Mouse (Mus musculus) intestine, embryonic 16.5 days (tissue): Measurements from ENCODE around the gene Pxk. TPM values are rescaled to one million over a fixed set of nuclear protein-coding genes. Genes with fewer than 3 reads are reported as not detected.
A peak's percentile ranks its signal among the peaks of the same experiment; 100 is the strongest.

Source experiments
- ATAC-seq: fragments of 200-750 bp; cut with Nextera tagmentation; 2 replicates; pipeline ENCODE4 v1.8.0; 2017; ENCODE audit warnings: moderate TSS enrichment, moderate library complexity
- H3K27ac ChIP-seq: fragments of 300-500 bp; sonication (generic); 2 replicates; pipeline ENCODE4 v1.5.1; 2014; ENCODE audit warnings: mild to moderate bottlenecking, low read length
- H3K27me3 ChIP-seq: fragments of 300-500 bp; sonication (generic); replicated peaks from 2 replicates; pipeline ENCODE4 v1.6.1; 2014; ENCODE audit warnings: low read length, control low read depth, mixed read lengths; ENCODE audit not compliant: control insufficient read depth, insufficient read depth
- H3K36me3 ChIP-seq: fragments of 300-500 bp; sonication (generic); 2 replicates; pipeline ENCODE4 v1.6.1; 2014; ENCODE audit warnings: low read length, control low read depth; ENCODE audit not compliant: control insufficient read depth, insufficient read depth
- H3K4me1 ChIP-seq: fragments of 300-500 bp; sonication (generic); 2 replicates; pipeline ENCODE4 v1.6.1; 2014; ENCODE audit warnings: low read length, control low read depth, mixed read lengths; ENCODE audit not compliant: control insufficient read depth, insufficient read depth
- H3K4me2 ChIP-seq: fragments of 300-500 bp; sonication (generic); 2 replicates; pipeline ENCODE4 v1.6.1; 2014; ENCODE audit warnings: low read depth, low read length, control low read depth
- H3K4me3 ChIP-seq: fragments of 300-500 bp; sonication (generic); 2 replicates; pipeline ENCODE4 v1.5.1; 2014; ENCODE audit warnings: mild to moderate bottlenecking, low read length
- H3K9ac ChIP-seq: fragments of 300-500 bp; sonication (generic); 2 replicates; pipeline ENCODE4 v1.6.1; 2014; ENCODE audit warnings: low read depth, low read length
- H3K9me3 ChIP-seq: fragments of 300-500 bp; sonication (generic); 2 replicates; pipeline ENCODE4 v1.6.1; 2016; ENCODE audit warnings: low read length, control low read depth; ENCODE audit not compliant: control insufficient read depth
- WGBS: fragments of 180-500 bp; shearing (Covaris S2); extraction: QIAGEN DNeasy Blood & Tissue Kit; methylation state at CpG from one replicate; pipeline ENCODE4 v1.1.7; 2014; 5-methylcytosine and 5-hydroxymethylcytosine counted together
- polyA plus RNA-seq: library from polyadenylated mRNA; unstranded; fragments of >200 nt; fragmentation: Nextera tagmentation; extraction: Ambion mirVana; gene quantifications from 2 replicates; pipeline ENCODE4 v1.2.1, GENCODE M21; 2015

Pxk gene
- polyA plus RNA-seq, 1 experiment from 2014 or later, result 40.4 TPM

DNA sequence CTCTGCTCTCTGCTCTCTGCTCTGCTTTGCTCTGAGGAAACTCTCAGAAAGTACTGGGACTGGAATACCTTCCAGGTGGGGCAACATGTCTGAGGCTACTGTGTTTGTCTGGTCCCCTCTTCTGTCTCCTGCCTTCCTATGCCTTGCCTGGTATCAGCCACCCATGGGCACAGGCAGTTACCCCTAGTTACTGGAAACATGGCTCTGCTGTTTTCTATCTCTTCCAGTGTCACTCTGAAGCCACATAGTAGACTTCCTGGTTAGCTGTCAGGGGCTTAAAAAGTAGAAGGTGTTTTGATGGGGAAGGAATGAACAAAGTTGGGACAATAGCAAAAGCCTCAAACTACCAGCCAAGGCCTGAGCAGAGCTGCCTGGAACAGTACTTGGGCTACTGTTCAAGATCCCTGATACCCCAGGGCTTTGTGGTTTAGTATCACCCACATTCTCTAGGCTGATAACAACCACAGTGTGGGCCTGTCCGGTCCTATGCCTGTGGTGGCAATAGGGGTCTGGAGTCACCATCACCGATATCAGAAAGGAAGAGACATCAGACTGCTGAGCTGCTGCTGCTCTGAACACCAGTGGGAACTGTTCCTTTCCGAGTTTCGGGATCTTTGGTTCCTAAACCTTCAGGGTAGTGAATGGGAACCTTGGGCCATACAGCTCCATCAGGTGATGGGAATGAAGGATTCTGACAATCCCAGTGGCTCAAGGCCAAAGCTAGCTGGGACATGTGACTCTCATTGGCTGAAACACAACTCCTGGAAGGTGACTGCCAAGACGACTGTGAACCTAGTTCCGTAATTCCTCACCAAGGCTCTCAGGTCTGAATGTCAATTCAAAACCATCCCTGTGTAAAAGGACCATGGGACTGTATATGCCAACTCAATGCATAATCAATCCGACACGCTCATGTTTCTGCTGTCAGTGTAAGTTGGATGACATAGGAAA lies 33.9 kb upstream of the Pxk start:
- Histone ChIP-seq H3K4me3 (no peak overlapping the region), H3K27ac (no peak overlapping the region), H3K9ac (no peak overlapping the region), H3K4me1 (no peaks in the 10 kb centered on the region), H3K9me3 (no peaks in the 10 kb centered on the region), H3K27me3 (no peaks in the 10 kb centered on the region), H3K4me2 (no peak overlapping the region), H3K36me3 (no peaks in the 10 kb centered on the region)
- WGBS, result 89% methylated on average over 8 of the region's 8 CpGs
- no peak for ATAC-seq

DNA sequence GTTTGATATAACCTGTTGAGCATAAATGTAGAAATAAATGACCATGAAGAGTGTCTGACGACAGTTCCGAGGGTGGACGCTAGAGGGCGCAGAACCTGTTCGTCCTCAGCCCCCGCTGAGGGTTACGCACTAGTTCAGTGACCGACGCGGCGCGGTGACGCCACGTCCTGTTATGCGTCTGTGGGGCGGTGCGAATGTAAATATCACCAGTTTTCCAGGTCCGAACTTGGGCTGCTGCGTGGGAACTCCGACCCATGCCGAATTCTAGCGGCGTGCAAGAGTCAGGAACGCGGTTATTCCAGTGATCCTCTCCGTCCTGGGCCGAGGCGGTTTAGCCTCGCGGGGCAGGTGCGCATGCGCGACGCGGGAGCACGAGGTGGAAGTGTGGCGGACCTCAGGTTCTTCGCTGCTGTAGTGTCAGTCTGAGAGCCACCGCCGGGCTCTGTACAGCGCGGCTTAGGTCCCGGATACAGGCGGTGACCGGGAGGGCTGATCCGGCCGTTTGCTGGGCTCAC lies 17.8 kb upstream of the Pxk start, which contains the start of gene Rpp14:
Rpp14 (plus strand) TSS at position 203 of the 515 bp plus-strand sequence.
- Histone ChIP-seq H3K27me3 (no peaks in the 10 kb centered on the region), H3K4me3 (peak within 1 kb of the TSS; percentile 62), H3K36me3 (0 out of 2 replicates have a peak, but pooled peaks cover 2% of the 10 kb centered on the region), H3K9me3 (no peaks in the 10 kb centered on the region), H3K4me1 (peaks cover 8% of the 10 kb centered on the region), H3K9ac (peak within 1 kb of the TSS; percentile 76), H3K27ac (peak within 1 kb of the TSS; percentile 97), H3K4me2 (peak within 1 kb of the TSS; percentile 91)
- ATAC-seq, result peak; percentile 98
- WGBS, result under 1% methylated on average over 47 of the region's 47 CpGs

DNA sequence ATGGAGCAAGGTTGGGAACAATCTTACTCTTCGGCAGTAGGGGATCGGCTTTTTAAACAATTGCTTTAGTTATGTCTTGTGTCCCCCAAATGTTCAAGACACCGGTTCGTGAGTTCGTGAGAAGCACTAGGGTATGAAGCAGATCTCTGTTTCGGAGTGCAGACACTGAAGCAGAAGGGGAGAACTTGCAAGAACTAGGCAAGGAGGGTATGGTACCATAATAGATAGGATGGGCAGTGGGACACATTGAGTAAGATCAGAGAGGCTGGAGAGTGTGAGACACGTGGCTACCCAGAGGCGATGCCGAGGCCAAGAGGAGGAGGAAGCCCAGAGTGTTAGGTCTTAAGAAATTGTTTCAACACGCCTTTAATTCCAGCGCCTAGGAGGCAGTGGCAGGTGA lies 17.3 kb upstream of the Pxk start:
- no peaks in the 10 kb centered on the region for H3K9me3 ChIP-seq
- peak overlapping the region; percentile 97 for H3K27ac ChIP-seq
- H3K4me2 ChIP-seq, result peak overlapping the region; percentile 91
- peak overlapping the region; percentile 76 for H3K9ac ChIP-seq
- H3K36me3 ChIP-seq, result 0 out of 2 replicates have a peak, but pooled peaks cover 2% of the 10 kb centered on the region
- peak; percentile 63 for ATAC-seq
- H3K4me3 ChIP-seq, result peak overlapping the region; percentile 62
- WGBS, result 5% methylated on average over 11 of the region's 11 CpGs
- H3K4me1 ChIP-seq, result peaks cover 8% of the 10 kb centered on the region
- H3K27me3 ChIP-seq, result no peaks in the 10 kb centered on the region

DNA sequence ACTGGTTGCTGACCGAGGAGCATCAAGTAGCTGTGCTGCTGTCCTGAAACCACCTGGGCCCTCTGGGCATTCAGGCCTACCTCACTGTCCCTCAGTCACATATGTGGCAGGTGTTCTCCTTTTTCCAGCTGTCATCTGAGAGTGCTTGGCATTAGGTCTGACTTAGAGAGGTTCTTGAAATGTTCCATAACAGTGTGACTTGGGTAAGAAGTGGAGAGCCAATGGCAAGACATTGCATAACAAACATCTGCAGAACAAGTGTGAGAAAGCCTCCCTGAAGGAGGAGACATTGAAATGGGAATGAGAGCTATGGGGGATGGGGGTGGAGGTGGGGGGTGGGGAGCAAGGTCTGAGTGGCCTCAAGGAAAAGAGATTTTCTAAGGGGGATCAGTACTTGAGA lies 15.1 kb upstream of the Pxk start:
- no peak for ATAC-seq
- H3K4me2 ChIP-seq, result no peak overlapping the region
- H3K4me1 ChIP-seq, result peaks cover 8% of the 10 kb centered on the region
- no peak overlapping the region for H3K27ac ChIP-seq
- H3K4me3 ChIP-seq, result no peak overlapping the region
- H3K9ac ChIP-seq, result no peak overlapping the region
- whole genome bisulfite sequencing, result 95% methylated on average over 1 of the region's 1 CpGs
- no peaks in the 10 kb centered on the region for H3K27me3 ChIP-seq
- 0 out of 2 replicates have a peak, but pooled peaks cover 6% of the 10 kb centered on the region for H3K36me3 ChIP-seq
- H3K9me3 ChIP-seq, result no peaks in the 10 kb centered on the region

DNA sequence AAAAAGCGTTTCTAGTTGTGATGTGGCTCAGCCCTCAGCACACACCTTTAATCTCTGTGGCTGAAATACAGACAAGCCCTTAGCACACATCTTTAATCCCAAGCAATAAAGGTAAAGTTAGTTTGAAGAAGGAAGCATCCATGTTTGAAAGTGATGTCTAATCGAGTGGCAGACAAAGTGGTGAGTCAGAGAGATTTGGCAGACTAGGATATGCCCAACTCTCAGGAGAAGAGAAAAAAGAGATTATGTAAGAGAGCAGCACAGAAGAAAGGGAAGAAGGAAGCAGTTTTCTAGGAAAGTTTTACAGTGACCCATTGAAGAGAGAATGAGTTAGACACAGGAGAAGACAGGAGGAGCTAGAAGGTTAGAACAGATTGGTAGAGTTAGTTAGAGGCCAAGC lies 9.0 kb upstream of the Pxk start:
- Histone ChIP-seq H3K4me3 (no peak overlapping the region), H3K4me1 (peaks cover 9% of the 10 kb centered on the region), H3K27ac (no peak overlapping the region), H3K27me3 (no peaks in the 10 kb centered on the region), H3K36me3 (peaks cover 14% of the 10 kb centered on the region; the same call in 1 of the 2 replicates), H3K9ac (no peak overlapping the region), H3K9me3 (no peaks in the 10 kb centered on the region), H3K4me2 (no peak overlapping the region)
- ATAC-seq, result no peak
- 86% methylated on average over 2 of the region's 2 CpGs for WGBS

DNA sequence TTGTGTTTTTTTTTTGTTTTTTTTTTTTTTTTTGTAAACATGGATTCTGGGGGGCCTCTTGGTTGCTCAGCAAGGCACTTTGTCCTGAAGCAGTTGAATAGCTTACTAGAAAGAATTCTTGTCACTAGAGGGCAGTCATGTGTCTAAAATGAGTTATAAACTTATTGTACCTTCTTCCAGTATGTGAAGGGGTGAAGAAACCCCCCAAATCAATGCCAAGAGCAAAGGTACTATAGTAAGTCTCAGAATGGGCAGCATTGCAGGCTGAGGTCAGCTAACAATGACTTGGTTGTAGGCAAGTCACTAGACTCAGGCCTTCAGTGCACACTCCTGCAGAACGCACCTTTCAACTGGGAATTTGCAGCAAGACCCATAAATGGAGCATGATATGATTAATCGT lies 5.4 kb upstream of the Pxk start:
- Histone ChIP-seq H3K27ac (no peak overlapping the region), H3K9ac (no peak overlapping the region), H3K27me3 (no peaks in the 10 kb centered on the region), H3K4me3 (no peak overlapping the region), H3K4me2 (no peak overlapping the region), H3K36me3 (peaks cover 8% of the 10 kb centered on the region; the same call in 1 of the 2 replicates), H3K9me3 (no peaks in the 10 kb centered on the region), H3K4me1 (peaks cover 17% of the 10 kb centered on the region)
- 85% methylated on average over 2 of the region's 2 CpGs for WGBS
- ATAC-seq, result 0 out of 2 replicates have a peak, but pooled peaks have one; percentile 10

DNA sequence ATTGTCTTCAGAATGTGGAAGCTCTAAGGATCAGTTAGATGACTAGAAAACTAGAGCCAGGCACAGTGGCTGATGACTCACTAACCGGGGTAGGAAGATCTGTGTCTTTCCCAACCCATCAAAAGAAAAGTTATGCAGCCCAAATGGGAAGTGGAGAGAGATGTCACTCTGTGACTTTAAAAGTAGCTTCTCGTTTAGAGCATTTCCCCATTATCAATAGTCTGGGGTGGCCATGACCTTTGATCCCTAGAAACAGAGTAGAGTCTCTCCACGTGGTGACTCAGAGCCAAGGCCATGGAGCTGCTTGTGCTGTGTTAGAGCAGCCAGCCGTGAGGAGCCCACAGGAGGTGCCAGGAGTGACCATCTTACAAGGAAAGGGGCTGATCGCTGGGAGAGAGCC lies 4.6 kb upstream of the Pxk start:
- no peak for ATAC-seq

DNA sequence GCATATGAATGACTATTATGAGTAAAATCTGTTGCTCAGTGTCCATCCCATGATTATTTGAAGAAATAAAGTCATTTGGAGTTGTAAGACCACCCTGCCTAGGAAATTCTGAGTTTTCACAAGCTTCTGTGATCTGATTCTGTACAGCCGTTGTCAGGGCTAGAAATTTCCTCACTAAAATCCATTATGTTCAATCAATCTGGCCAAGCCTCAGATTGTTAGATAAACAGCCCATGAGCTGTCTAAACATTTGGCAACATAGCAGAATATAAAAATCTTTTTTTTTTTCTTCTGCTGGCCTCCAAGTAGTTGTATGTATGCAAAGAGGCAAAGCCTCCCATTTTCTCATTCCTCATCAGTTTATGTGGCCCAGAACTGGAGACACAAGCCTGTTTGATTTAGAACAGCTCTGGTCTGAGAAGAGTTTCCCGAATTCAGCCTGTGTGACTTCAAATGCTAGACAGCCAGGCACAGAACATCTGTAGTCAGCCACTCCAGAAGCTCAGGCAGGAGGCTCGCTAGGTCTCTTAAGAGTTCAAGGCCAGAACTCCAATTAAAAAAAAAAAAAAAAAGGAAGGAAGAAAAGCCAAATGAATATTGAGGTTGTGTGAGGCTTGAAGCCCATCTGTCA lies 3.0 kb upstream of the Pxk start:
- Histone ChIP-seq H3K4me1 (peaks cover 25% of the 10 kb centered on the region), H3K9ac (peak overlapping the region; percentile 39; the same call in 1 of the 2 replicates), H3K4me2 (peak overlapping the region; percentile 39; the same call in 1 of the 2 replicates), H3K27ac (peak overlapping the region; percentile 82), H3K9me3 (no peaks in the 10 kb centered on the region), H3K27me3 (no peaks in the 10 kb centered on the region), H3K36me3 (peaks cover 5% of the 10 kb centered on the region; the same call in 1 of the 2 replicates), H3K4me3 (no peak overlapping the region)
- ATAC-seq, result no peak
- WGBS, result 38% methylated on average over 3 of the region's 3 CpGs

More for the DNA sequence above, 4.6 kb upstream of the Pxk start:
- Histone ChIP-seq H3K9me3 (no peaks in the 10 kb centered on the region), H3K27ac (no peak overlapping the region), H3K36me3 (peaks cover 8% of the 10 kb centered on the region; the same call in 1 of the 2 replicates), H3K4me2 (no peak overlapping the region), H3K27me3 (no peaks in the 10 kb centered on the region), H3K4me3 (no peak overlapping the region), H3K4me1 (peaks cover 17% of the 10 kb centered on the region), H3K9ac (0 out of 2 replicates have a peak overlapping the region, but pooled peaks have one; percentile 30)
- 46% methylated on average over 5 of the region's 5 CpGs for WGBS

DNA sequence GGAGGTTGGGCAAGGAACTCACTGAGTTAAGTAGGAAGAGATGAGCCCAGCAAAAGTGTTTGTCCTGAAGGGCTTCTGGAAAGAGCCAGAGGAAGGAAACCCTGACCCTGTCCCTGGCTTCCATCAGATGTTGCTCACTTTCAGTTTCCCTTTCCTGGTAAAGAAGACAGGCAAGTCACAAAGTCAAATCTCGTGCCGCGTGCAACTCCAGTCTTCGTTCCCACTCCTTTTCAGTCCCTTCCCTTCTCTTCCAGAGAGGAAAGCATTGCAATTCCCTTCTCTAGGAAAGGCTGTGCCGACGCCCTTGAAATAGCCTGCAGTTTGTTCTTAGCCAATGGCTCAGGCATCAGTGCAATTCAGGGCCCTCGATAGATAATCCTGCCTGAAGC lies 2.5 kb upstream of the Pxk start:
- Histone ChIP-seq H3K36me3 (no peaks in the 10 kb centered on the region), H3K4me2 (peak overlapping the region; percentile 39), H3K9me3 (no peaks in the 10 kb centered on the region), H3K4me1 (peaks cover 28% of the 10 kb centered on the region), H3K4me3 (peak overlapping the region; percentile 19; the same call in 1 of the 2 replicates), H3K27ac (peak overlapping the region; percentile 82), H3K27me3 (no peaks in the 10 kb centered on the region), H3K9ac (peak overlapping the region; percentile 39; the same call in 1 of the 2 replicates)
- WGBS, result 31% methylated on average over 7 of the region's 7 CpGs
- ATAC-seq, result no peak
